In genomic region chr8:120492881-120493220, GRCm38 (mm10) we compare ENCODE assay signal across 8 mouse cellular contexts.
DNase-seq lines count a peak whose midpoint lies in the region; ATAC-seq lines count a peak whose summit lies in the region.

No protein-coding gene starts in this region.

- no peak overlapping the region; the same call in 1 of the 2 replicates for H3K4me2 ChIP-seq in heart, embryonic 16.5 days (ENCODE audit: low read depth, low read length)
- H3K4me2 ChIP-seq in hindbrain, embryonic 14.5 days (replicated peaks), result peak overlapping the region; percentile 98
- peak overlapping the region; percentile 96 for H3K4me2 ChIP-seq in midbrain, embryonic 11.5 days

- H3K27ac ChIP-seq in heart, embryonic 16.5 days (ENCODE audit: low read length), result no peak overlapping the region
- H3K27ac ChIP-seq in brown adipose tissue, adult 24 weeks (replicated peaks; ENCODE audit: low read depth, low read length), result peak overlapping the region; percentile 1; the same call in 1 of the 2 replicates
- no peak overlapping the region for H3K27ac ChIP-seq in hindbrain, embryonic 14.5 days
- peak overlapping the region; percentile 9; the same call in 1 of the 2 replicates for H3K27ac ChIP-seq in midbrain, embryonic 11.5 days (ENCODE audit: low read depth, low read length)

- no peaks in the 10 kb centered on the region for H3K9me3 ChIP-seq in heart, embryonic 16.5 days (replicated peaks; ENCODE audit: control insufficient read depth, low read length)
- H3K9me3 ChIP-seq in hindbrain, embryonic 14.5 days (ENCODE audit: control insufficient read depth, low read length), result no peaks in the 10 kb centered on the region
- no peaks in the 10 kb centered on the region for H3K9me3 ChIP-seq in midbrain, embryonic 11.5 days (ENCODE audit: control insufficient read depth, low read length)

- no peaks in the 10 kb centered on the region for H3K36me3 ChIP-seq in heart, embryonic 16.5 days (ENCODE audit: control insufficient read depth, insufficient read depth)
- H3K36me3 ChIP-seq in hindbrain, embryonic 14.5 days (replicated peaks; ENCODE audit: control insufficient read depth, insufficient read depth), result no peaks in the 10 kb centered on the region
- no peaks in the 10 kb centered on the region for H3K36me3 ChIP-seq in midbrain, embryonic 11.5 days (ENCODE audit: control insufficient read depth, insufficient read depth, low read length)

- ATAC-seq in heart, embryonic 16.5 days (replicated peaks; ENCODE audit: extremely low read depth, insufficient read depth, low FRiP score), result no peak
- ATAC-seq in hindbrain, embryonic 14.5 days (ENCODE audit: low FRiP score), result no peak
- no peak for ATAC-seq in midbrain, embryonic 11.5 days (ENCODE audit: low FRiP score)
- no peak for ATAC-seq in megakaryocyte progenitor cell, adult 5-6 weeks (replicated peaks; ENCODE audit: poor library complexity)

- H3K27me3 ChIP-seq in heart, embryonic 16.5 days (ENCODE audit: control insufficient read depth, insufficient read depth, low read length), result no peaks in the 10 kb centered on the region
- H3K27me3 ChIP-seq in hindbrain, embryonic 14.5 days (ENCODE audit: control insufficient read depth, insufficient read depth, low read length), result no peaks in the 10 kb centered on the region
- peaks cover 35% of the 10 kb centered on the region for H3K27me3 ChIP-seq in midbrain, embryonic 11.5 days (ENCODE audit: control insufficient read depth, insufficient read depth, low read length)

- H3K4me3 ChIP-seq in heart, embryonic 16.5 days (ENCODE audit: low read length), result no peak overlapping the region
- H3K4me3 ChIP-seq in brown adipose tissue, adult 24 weeks (ENCODE audit: insufficient read depth, low read depth, low read length), result no peak overlapping the region
- peak overlapping the region; percentile 87 for H3K4me3 ChIP-seq in hindbrain, embryonic 14.5 days (replicated peaks; ENCODE audit: low read length)
- H3K4me3 ChIP-seq in midbrain, embryonic 11.5 days (ENCODE audit: low read depth, low read length), result peak overlapping the region; percentile 85

- DNase-seq in heart, adult 18-20 months, result no peak
- no peak for DNase-seq in hindbrain, embryonic 14.5 days (ENCODE audit: low spot score)
- no peak for DNase-seq in midbrain, embryonic 11.5 days (ENCODE audit: low spot score, missing footprints)
- no peak for DNase-seq in layer of hippocampus, adult 18-20 months (ENCODE audit: low spot score in 2 of 2)
- DNase-seq in right cerebral cortex, postnatal 10 days (ENCODE audit: low spot score in 2 of 2), result no peak

- peak overlapping the region; percentile 6; the same call in 1 of the 2 replicates for H3K9ac ChIP-seq in heart, embryonic 16.5 days (ENCODE audit: low read length)
- H3K9ac ChIP-seq in hindbrain, embryonic 14.5 days, result peak overlapping the region; percentile 50
- 0 out of 2 replicates have a peak overlapping the region, but pooled peaks have one; percentile 43 for H3K9ac ChIP-seq in midbrain, embryonic 11.5 days (ENCODE audit: low read length)

- peaks cover 70% of the 10 kb centered on the region for H3K4me1 ChIP-seq in heart, embryonic 16.5 days (ENCODE audit: control insufficient read depth, insufficient read depth, low read length)
- peaks cover 69% of the 10 kb centered on the region for H3K4me1 ChIP-seq in brown adipose tissue, adult 24 weeks (ENCODE audit: control insufficient read depth, insufficient read depth, insufficient read length, low read length)
- peaks cover 68% of the 10 kb centered on the region for H3K4me1 ChIP-seq in hindbrain, embryonic 14.5 days (replicated peaks; ENCODE audit: control insufficient read depth, insufficient read depth, low read length)
- H3K4me1 ChIP-seq in midbrain, embryonic 11.5 days (ENCODE audit: control insufficient read depth, insufficient read depth, low read length), result peaks cover 75% of the 10 kb centered on the region

- WGBS in heart, embryonic 16.5 days, result 41% methylated on average over 4 of the region's 4 CpGs
- 42% methylated on average over 4 of the region's 4 CpGs for WGBS in hindbrain, embryonic 14.5 days
- WGBS in midbrain, embryonic 11.5 days, result 38% methylated on average over 4 of the region's 4 CpGs

Comparison
In these comparisons a context has a peak if more than half of its experiments do, and no peak if none do; other contexts are left out.
1. H3K27ac ChIP-seq: peak in brown adipose tissue, adult 24 weeks (single experiment) and midbrain, embryonic 11.5 days (single experiment); none in heart, embryonic 16.5 days (single experiment) and hindbrain, embryonic 14.5 days (single experiment).
2. H3K4me3 ChIP-seq: peak in hindbrain, embryonic 14.5 days (single experiment) and midbrain, embryonic 11.5 days (single experiment); none in heart, embryonic 16.5 days (single experiment) and brown adipose tissue, adult 24 weeks (single experiment).
3. Peak in every context shown above with its lines, with median percentiles within 50 percentile points of each other: H3K9ac ChIP-seq.